Mouse (Mus musculus) heart, postnatal 0 days (tissue): ENCODE measurements around the gene Tnrc6c.

Experiments
- CTCF ChIP-seq: IDR thresholded peaks from 2 replicates; pipeline ENCODE4 v1.5.1; 2016; ENCODE audit warnings: antibody characterized with exemption, control low read depth, low read depth
- EP300 ChIP-seq: IDR thresholded peaks from 2 replicates; pipeline ENCODE4 v1.6.1; 2016; ENCODE audit warnings: antibody characterized with exemption, low read depth

DNA sequence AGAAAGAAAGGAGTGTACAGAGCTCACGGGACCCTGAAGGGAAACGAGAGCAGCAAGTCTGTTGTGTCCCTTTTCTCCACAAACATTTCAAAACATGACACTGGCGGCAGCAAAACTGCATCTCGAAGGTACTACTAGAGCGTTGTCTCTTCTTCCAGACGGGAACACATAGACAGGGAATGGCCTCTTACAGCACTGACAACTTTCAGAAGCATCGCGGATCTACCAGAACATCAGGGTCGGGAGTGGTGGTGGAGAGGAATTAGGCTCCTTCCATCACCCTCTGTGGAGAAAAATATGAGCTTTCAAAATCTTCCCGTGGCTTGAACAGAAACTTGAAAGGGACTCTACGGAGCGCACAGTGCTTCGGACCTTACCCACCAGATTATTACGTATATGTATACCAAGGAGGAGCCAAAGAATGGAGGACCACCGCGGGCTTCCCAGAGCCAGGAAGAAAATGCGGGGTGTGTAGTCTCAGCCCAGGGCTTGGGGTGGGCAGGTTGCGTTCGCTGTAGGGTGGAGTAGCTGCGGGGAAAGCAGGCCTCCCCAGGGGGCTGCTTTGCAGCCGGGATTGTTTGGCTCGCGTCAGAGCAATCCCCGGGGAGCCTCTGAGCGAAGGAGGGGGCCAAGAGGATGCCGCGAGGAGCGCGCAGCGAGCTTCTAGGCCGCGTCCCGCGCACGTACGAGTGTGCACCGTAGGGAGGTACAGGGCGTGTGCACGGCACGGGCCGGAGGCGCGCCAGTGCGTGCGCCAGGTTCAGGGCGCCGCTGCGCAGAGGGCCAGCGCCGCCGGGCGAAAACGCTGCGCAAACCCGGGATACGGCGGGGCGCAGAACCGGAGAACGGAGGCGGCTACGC is at the start of gene Tnrc6c:
- TF ChIP-seq EP300 = no peak
- no peak for TF ChIP-seq CTCF
